ENCODE assay signal across 9 mouse cellular contexts in the genomic region with DNA sequence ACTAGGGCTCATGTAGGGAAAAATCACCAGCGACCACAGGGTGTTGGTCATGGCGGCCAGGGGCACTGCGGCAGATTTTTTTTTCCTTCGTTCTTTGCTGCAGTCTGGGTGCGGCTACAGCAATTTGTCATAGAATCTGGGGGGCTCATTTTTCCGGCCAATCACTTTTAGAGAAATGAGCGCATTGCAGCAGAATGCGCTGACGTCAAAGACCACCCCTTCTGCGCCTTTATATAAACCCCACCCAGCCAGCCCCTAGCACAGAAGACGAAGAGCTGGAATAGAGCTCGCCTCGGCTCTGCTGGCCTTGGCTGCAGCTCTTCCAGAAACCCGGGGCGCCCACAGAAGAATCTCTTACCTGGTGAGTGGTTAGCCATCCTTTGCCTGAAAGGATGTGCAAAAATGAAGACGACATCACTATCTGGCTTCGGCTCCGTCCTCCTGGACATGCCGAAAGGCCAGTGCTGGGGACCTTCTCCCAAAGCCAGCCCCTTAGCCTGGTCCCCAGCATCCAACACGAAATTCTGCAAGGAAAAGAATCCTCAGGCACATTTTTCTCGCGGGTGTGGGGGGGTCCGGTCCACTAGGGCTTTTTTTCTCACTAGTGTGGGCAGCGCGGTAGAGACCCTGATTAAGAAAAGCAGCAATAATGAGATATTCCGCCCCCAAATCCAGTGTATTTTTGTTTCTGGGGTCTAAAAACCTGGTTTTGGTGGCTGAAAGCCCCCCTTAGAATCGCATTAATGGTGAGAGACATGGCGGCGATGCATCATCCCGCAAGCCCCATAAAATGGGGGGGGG. TPM values are rescaled to one million over a fixed set of nuclear protein-coding genes. Genes with fewer than 3 reads are reported as not detected.
DNase-seq lines count a peak whose midpoint lies in the region; ATAC-seq and TF ChIP-seq lines count a peak whose summit lies in the region.
"Had no signal": no experiment of that assay in that cellular context is flagged by ENCODE, and none has a peak within 500 bp of the region (broad histone marks: within the 10 kb centered on the region; RNA-seq: fewer than 3 reads in every experiment).

No protein-coding gene starts in this region.

- DNase-seq in embryonic facial prominence, embryonic 11.5 days (ENCODE audit: low spot score), result peak; percentile 84
- DNase-seq in gastrocnemius, postnatal 4 days (ENCODE audit: low spot score in 2 of 2), result peak; percentile 54 to 67
- DNase-seq in liver, embryonic 14.5 days (ENCODE audit: low read depth in 3 of 3, low spot score in 3 of 3), result no peak
- peak; percentile 84 to 90 for DNase-seq in right cerebral cortex, postnatal 10 days (ENCODE audit: low spot score in 2 of 2)
- no peak for DNase-seq in thymus, postnatal 4 days

- H3K4me3 ChIP-seq in megakaryocyte, embryonic 14.5 days (replicated peaks), result peak overlapping the region; percentile 42
- H3K4me3 ChIP-seq in embryonic facial prominence, embryonic 11.5 days (ENCODE audit: low read depth, low read length), result peak overlapping the region; percentile 50
- H3K4me3 ChIP-seq in intestine, embryonic 16.5 days (ENCODE audit: low read length), result peak overlapping the region; percentile 53
- peak overlapping the region; percentile 40 to 64 for H3K4me3 ChIP-seq in liver, embryonic 14.5 days (ENCODE audit: insufficient read depth in 1 of 2, low read depth in 2 of 2, low read length in 2 of 2)

- TF ChIP-seq EP300 in liver, embryonic 14.5 days (IDR thresholded peaks at IDR 0.05; ENCODE audit: low read depth), result no peak

- ATAC-seq in megakaryocyte, adult 5-6 weeks (ENCODE audit: poor library complexity, severe bottlenecking), result no peak
- ATAC-seq in embryonic facial prominence, embryonic 11.5 days (replicated peaks; ENCODE audit: insufficient number of reproducible peaks, low FRiP score, low TSS enrichment, low read depth), result peak; percentile 55; the same call in 1 of the 2 replicates
- ATAC-seq in intestine, embryonic 16.5 days, result peak; percentile 52; the same call in 1 of the 2 replicates
- no peak for ATAC-seq in liver, embryonic 14.5 days (ENCODE audit: insufficient read depth)
- ATAC-seq: Patski had no signal

- H3K27me3 ChIP-seq in megakaryocyte, embryonic 14.5 days (replicated peaks), result peaks cover 21% of the 10 kb centered on the region
- no peaks in the 10 kb centered on the region for H3K27me3 ChIP-seq in embryonic facial prominence, embryonic 11.5 days (ENCODE audit: control insufficient read depth, insufficient read depth, low read length)
- no peaks in the 10 kb centered on the region for H3K27me3 ChIP-seq in intestine, embryonic 16.5 days (replicated peaks; ENCODE audit: control insufficient read depth, insufficient read depth, low read length)
- peaks cover 11% of the 10 kb centered on the region for H3K27me3 ChIP-seq in liver, embryonic 14.5 days (ENCODE audit: control insufficient read depth, insufficient read depth, low read length)
- H3K27me3 ChIP-seq: Patski had no signal

- 45% methylated on average over 30 of the region's 30 CpGs for WGBS in embryonic facial prominence, embryonic 11.5 days
- 42% methylated on average over 30 of the region's 30 CpGs for WGBS in intestine, embryonic 16.5 days
- 37% methylated on average over 30 of the region's 30 CpGs for WGBS in liver, embryonic 14.5 days (ENCODE audit: insufficient replicate concordance)

- H3K9ac ChIP-seq in embryonic facial prominence, embryonic 11.5 days (replicated peaks; ENCODE audit: low read length), result peak overlapping the region; percentile 66
- H3K9ac ChIP-seq in intestine, embryonic 16.5 days (ENCODE audit: low read depth, low read length), result peak overlapping the region; percentile 69
- peak overlapping the region; percentile 45 for H3K9ac ChIP-seq in liver, embryonic 14.5 days (replicated peaks)

- peak overlapping the region; percentile 39 for H3K4me2 ChIP-seq in embryonic facial prominence, embryonic 11.5 days (ENCODE audit: low read depth, low read length)
- H3K4me2 ChIP-seq in intestine, embryonic 16.5 days (ENCODE audit: low read depth, low read length), result peak overlapping the region; percentile 47
- no peak overlapping the region for H3K4me2 ChIP-seq in liver, embryonic 14.5 days (ENCODE audit: low read depth)

- peaks cover 9% of the 10 kb centered on the region for H3K4me1 ChIP-seq in megakaryocyte, embryonic 14.5 days
- H3K4me1 ChIP-seq in embryonic facial prominence, embryonic 11.5 days (ENCODE audit: control insufficient read depth, insufficient read depth, low read length), result no peaks in the 10 kb centered on the region
- 0 out of 2 replicates have a peak, but pooled peaks cover 5% of the 10 kb centered on the region for H3K4me1 ChIP-seq in intestine, embryonic 16.5 days (ENCODE audit: control insufficient read depth, insufficient read depth, low read length)
- H3K4me1 ChIP-seq in liver, embryonic 14.5 days (replicated peaks; ENCODE audit: control insufficient read depth in 2 of 2, insufficient read depth in 2 of 2, low read length in 1 of 2), result peaks cover 0 to 2% of the 10 kb centered on the region in 2 experiments; a peak in 1 of 4 replicates

- peaks cover 56% of the 10 kb centered on the region for H3K9me3 ChIP-seq in megakaryocyte, embryonic 14.5 days
- H3K9me3 ChIP-seq in embryonic facial prominence, embryonic 11.5 days (replicated peaks; ENCODE audit: control insufficient read depth, low read length), result peaks cover 16% of the 10 kb centered on the region
- peaks cover 21% of the 10 kb centered on the region for H3K9me3 ChIP-seq in intestine, embryonic 16.5 days (ENCODE audit: control insufficient read depth, low read length)
- no peaks in the 10 kb centered on the region for H3K9me3 ChIP-seq in liver, embryonic 14.5 days (ENCODE audit: control insufficient read depth, low read length)

- no peaks in the 10 kb centered on the region for H3K36me3 ChIP-seq in megakaryocyte, embryonic 14.5 days (replicated peaks; ENCODE audit: low read length)
- no peaks in the 10 kb centered on the region for H3K36me3 ChIP-seq in embryonic facial prominence, embryonic 11.5 days (replicated peaks; ENCODE audit: control insufficient read depth, insufficient read depth, low read depth, low read length)
- H3K36me3 ChIP-seq in intestine, embryonic 16.5 days (ENCODE audit: control insufficient read depth, insufficient read depth, low read length), result no peaks in the 10 kb centered on the region; the same call in 1 of the 2 replicates
- no peaks in the 10 kb centered on the region for H3K36me3 ChIP-seq in liver, embryonic 14.5 days (replicated peaks; ENCODE audit: control insufficient read depth, insufficient read depth, low read depth)

- no peak for TF ChIP-seq CTCF in liver, embryonic 14.5 days (IDR thresholded peaks at IDR 0.05; ENCODE audit: low read depth)

- no peak overlapping the region for H3K27ac ChIP-seq in embryonic facial prominence, embryonic 11.5 days (replicated peaks; ENCODE audit: low read depth, low read length)
- peak overlapping the region; percentile 36 for H3K27ac ChIP-seq in intestine, embryonic 16.5 days (ENCODE audit: low read length)
- H3K27ac ChIP-seq in liver, embryonic 14.5 days, result no peak overlapping the region

RNA-seq across cellular contexts. Expression of a gene that starts 59.2 kb away (rescaled TPM):
- polyA plus RNA-seq in megakaryocyte, embryonic 14.5 days (2012; ENCODE audit: insufficient read depth, low replicate concordance), result not detected in 2 replicates
- not detected in 2 replicates for total RNA-seq in megakaryocyte, adult 5-6 weeks (2015)
- total RNA-seq in megakaryocyte, adult 5-6 weeks (2017), result not detected in 2 replicates
- polyA plus RNA-seq in embryonic facial prominence, embryonic 11.5 days (2014; fragmentation: Nextera tagmentation; extraction: Ambion mirVana), result 0.84 and 0.89 TPM in 2 replicates
- total RNA-seq in gastrocnemius, postnatal 4 days (2021), result 10 to 100 TPM; 79.6 to 83.7 TPM
- 0.98 TPM in 2 replicates for polyA plus RNA-seq in intestine, embryonic 16.5 days (2015; fragmentation: Nextera tagmentation; extraction: Ambion mirVana)
- 0.82 and 1.1 TPM in 2 replicates for polyA plus RNA-seq in liver, embryonic 14.5 days (2012; rRNA removed)
- 0.34 and 0.41 TPM in 2 replicates for polyA plus RNA-seq in liver, embryonic 14.5 days (2014; fragmentation: Nextera tagmentation; extraction: Ambion mirVana)
- polyA plus RNA-seq: Patski had no signal

Comparison
In these comparisons a context has a peak if more than half of its experiments do, and no peak if none do; other contexts are left out.
1. ATAC-seq: peak in embryonic facial prominence, embryonic 11.5 days (single experiment) and intestine, embryonic 16.5 days (single experiment); none in megakaryocyte, adult 5-6 weeks (single experiment) and liver, embryonic 14.5 days (single experiment).
2. DNase-seq: peak in embryonic facial prominence, embryonic 11.5 days (single experiment), gastrocnemius, postnatal 4 days (2 of 2) and right cerebral cortex, postnatal 10 days (2 of 2); none in liver, embryonic 14.5 days (0 of 3) and thymus, postnatal 4 days (single experiment).
3. Peak in every context shown above with its lines, with median percentiles within 50 percentile points of each other: H3K4me3 ChIP-seq and H3K9ac ChIP-seq.